Mouse (Mus musculus): Measurements from ENCODE around the gene Brd2. TPM values are rescaled to one million over a fixed set of nuclear protein-coding genes. Genes with fewer than 3 reads are reported as not detected.
A peak's percentile ranks its signal among the peaks of the same experiment; 100 is the strongest.
"Not testable (repeated sequence)": the region's sequence is repeated elsewhere in the genome, so short reads cannot be mapped to it uniquely, and the experiment has no call there.

Gene Brd2
- 10 to 100 TPM; 63.2 to 74.1 TPM for total RNA-seq (2021)
- long read RNA-seq, experiment 1, partial matches to known transcripts = 2 of 245 reads
- long read RNA-seq, experiment 1, other reads (novel, unspliced or antisense) = 243 of 245 reads
- long read RNA-seq, experiment 2, full-length matches to known transcripts = 1 of 240 reads
- long read RNA-seq, experiment 2, partial matches to known transcripts = 4 of 240 reads
- long read RNA-seq, experiment 2, other reads (novel, unspliced or antisense) = 235 of 240 reads

DNA sequence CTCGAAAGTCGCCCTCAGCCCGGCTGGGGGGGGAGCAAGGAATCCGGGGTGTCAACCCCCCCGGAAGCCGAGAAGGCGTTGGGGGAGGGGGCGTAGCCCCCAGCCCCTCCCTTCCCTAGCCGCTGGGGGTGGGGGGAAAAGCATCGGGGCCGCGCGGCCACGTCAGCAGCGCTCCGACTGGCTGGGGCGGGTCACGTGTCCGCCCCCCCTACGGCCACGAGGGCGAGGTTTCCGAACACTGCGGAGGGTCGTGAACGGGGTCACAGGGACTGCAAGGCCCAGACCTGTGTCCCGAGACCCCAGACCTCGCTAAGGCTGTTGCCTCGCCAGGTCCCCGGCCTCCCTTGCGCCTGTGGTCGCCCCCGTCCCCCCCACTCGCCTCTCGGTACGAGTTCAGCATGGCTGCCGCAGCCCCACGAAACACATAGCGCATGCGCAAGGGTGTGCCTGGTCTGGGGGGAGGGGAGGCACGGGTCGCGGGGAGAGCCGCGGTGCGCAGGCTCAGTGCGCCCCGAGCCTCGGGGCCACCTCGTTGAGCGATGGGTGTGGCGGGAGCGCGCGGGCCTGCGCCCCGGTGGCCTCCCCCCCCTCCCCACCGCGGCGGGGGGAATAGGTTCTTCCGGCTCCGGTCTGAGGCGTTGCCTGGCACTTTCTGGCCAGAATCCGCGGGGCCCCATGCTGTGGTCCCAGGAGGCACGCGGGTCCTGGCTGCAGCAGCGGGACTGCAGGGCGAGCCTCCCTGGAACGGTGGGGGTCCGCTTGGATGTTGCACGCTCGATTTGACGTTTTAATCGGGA is at the start of gene Brd2:
Gene Brd2, minus strand, starts transcription at position 447 of the 797 bp plus-strand sequence.
- DNase-seq = peak; percentile 98
- intact Hi-C loops (cut with DNase I) = no loop called here

- intact Hi-C loops (cut with DNase I) = loop anchor here (1.0 to 2.0 kb wide), 2 partner anchors 34 to 64 kb away; no protein-coding TSS in a partner anchor
- DNase-seq = peak; percentile 69 to 70
Measured at GRCm38 (mm10) chr17:34170877-34171498, 48.6 kb upstream of the Brd2 start.

GRCm38 (mm10) chr17:34170487-34170876 is 48.0 kb upstream of the Brd2 start:
- intact Hi-C loops (cut with DNase I) = loop anchor here (1.0 to 2.0 kb wide), 2 partner anchors 34 to 65 kb away; no protein-coding TSS in a partner anchor
- DNase-seq = no peak

DNA sequence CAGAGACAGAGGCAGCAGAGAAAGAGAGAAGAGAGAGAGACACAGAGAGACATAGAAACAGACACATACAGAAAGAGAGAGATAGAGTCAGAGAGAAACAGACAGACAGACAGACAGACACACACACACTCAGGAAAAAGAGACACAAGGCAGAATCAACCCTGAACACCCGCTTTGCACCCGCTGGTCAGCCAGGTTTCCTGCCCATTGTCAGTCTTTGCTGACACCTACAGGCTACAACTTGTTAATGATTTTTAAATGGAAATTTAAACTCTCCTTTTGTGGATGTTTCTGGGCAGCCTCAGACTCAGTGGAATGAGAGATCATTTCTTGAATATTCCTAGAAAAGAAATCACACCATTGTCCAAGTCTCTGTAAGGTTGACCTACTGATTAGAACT is 46.8 kb upstream of the Brd2 start:
- no peak for DNase-seq
- intact Hi-C loops (cut with DNase I) = loop anchor here (5.0 kb wide), 1 partner anchor 67 kb away; no protein-coding TSS in a partner anchor

DNA sequence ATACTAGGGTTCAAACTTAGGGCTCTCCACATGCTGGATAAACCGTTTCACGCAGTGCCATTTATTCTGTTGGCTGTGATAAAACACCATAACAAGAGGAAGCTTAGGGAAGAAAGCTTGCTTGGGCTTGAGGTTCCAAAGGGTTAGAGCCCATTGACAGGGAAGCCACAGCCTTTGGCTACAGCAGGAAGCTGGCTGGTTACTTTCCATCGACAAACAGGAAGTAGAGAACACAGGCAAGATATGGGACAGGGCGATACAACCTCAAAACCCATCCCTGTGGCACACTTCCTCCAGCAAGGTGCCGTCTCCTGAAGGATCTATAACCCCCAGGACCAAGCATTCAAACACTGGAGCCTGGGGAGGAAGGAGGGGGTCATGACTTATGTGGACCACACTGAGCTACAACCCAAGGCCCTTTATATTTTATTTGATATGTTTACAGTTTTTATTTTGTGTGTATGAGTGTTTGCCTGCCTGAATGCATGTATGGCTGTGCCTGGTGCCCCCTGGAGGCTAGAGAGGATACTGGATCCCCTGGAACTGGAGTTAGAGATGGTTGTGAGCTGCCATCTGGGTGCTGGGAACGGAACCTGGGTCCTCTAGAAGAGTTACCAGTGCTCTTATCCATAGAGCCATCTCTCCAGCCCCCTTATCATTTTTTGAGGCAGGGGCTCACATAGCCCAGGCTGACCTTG is 42.7 kb upstream of the Brd2 start:
- intact Hi-C loops (cut with DNase I) = loop anchor here (5.0 kb wide), 1 partner anchor 63 kb away; no protein-coding TSS in a partner anchor

GRCm38 (mm10) chr17:34164202-34164895 is 41.9 kb upstream of the Brd2 start:
- no peak for DNase-seq
- intact Hi-C loops (cut with DNase I) = no loop called here

More for the DNA sequence above, 42.7 kb upstream of the Brd2 start:
- DNase-seq = no peak

DNA sequence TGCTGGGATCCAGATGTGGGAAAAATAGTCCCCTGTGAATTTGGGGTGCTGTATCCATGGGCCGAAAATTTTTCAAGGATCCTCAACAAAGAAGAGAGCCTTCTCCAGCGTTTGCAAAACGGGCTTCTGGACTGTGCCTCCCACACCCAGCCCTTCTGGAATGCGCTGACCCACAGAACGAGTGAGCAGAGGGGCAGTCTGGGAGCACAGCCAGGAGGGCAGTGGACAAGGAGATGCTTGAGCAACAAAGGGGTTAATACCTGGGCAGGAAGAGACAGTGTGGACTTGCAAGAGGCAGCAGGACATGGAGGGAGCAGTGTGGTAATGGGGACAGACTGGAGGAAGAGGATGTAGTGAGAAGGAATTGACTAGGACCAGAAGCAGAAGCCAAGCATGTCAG is 33.1 kb upstream of the Brd2 start:
- no peak for DNase-seq
- intact Hi-C loops (cut with DNase I) = no loop called here

GRCm38 (mm10) chr17:34152923-34153322 is 30.5 kb upstream of the Brd2 start, which contains the start of gene H2-DMb1:
TSS of gene H2-DMb1 (plus strand) at chr17:34153072.
- intact Hi-C loops (cut with DNase I) = no loop called here
- no peak for DNase-seq

GRCm38 (mm10) chr17:34144960-34145371 is 22.5 kb upstream of the Brd2 start:
- intact Hi-C loops (cut with DNase I) = no loop called here
- no peak for DNase-seq

DNA sequence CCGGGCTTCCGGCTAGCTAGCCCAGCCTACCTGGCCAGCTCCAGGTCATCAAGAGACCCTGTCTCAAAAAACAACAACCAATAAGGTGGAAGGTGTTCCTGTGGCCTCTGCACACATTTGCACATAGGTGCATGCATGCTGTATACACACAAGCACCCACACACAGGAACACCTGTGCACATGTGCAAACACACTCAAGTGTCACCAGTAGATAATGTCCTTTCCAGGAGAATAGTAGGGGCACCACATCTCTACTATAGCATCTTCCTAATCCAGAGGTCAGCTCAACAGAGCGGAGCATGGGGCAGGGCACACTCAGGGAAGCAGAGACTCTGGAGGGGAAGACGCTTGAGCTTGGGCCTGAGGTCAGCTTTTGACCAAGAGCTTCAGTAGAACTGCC is 21.8 kb upstream of the Brd2 start:
- DNase-seq; intact Hi-C loops (cut with DNase I): not testable (repeated sequence)

DNA sequence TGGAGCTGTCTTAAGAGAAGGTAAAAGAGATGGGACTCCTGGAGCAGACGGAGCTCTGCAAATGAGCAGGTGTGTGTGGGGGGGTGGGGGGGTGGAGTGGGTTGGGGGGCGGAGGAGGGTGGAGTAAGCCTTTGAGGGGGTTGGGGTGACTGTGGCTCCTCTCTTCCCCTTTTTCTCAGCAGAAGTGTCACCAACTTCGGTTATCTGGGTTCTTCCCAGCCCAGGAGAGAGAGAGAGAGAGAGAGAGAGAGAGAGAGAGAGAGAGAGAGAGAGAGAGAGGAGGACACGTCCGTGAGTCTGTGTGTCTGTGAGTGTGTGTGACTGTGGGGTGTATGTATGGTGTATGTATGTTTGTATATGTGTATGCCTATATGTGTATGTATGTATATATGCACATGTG is 21.0 kb upstream of the Brd2 start:
- intact Hi-C loops (cut with DNase I) = no loop called here
- no peak for DNase-seq

- intact Hi-C loops (cut with DNase I) = no loop called here
- peak in 1 of 2 experiments; percentile 38 for DNase-seq
Measured at GRCm38 (mm10) chr17:34143033-34143432, 20.6 kb upstream of the Brd2 start, which contains the start of gene H2-DMb2. TSS of gene H2-DMb2 (plus strand) at chr17:34143307.

DNA sequence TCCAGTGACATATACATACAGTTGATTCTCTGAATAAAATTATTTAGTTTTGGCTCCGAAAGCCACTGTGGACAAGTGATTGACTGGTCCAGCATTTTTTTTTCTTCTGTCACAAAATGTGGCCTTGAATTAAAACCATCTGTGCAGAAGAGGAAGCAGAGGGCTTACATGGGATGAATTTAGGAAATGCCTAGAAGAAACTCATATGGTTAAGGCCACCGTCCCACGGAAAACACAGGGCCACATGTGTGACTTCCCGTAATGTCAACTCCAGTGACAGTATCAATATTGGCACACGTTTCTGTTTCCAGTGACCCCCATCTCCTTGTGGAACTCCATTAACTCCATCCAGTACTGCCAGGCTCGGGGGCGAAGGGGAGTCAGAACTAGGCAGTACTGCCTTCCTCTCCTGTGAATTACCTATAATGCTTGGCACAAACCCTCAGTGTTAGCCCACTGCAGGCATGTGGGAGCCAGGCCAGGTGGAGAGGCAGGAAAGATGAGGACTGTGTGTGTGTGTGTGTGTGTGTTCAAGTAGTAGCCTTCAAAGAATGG is 20.1 kb upstream of the Brd2 start:
- no peak for DNase-seq
- intact Hi-C loops (cut with DNase I) = no loop called here

DNA sequence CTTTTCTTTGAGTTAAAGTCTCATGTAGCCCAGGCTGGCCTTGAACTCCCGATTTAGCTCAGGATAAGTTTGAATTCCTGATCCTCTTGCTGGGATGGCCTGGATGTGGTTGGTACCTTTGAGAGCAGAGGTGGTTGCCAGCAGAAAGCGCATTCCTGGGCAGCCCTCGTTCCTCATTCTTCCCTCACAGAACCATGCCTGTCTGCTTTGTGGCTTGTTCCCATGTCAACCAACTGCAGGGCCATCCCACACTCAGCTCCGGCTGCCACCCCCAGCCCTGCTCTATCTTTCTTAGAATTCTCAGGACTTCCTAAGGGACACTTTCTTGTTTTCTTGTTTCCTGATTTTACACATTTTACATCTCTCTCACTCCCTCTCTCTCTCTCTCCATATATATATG is 19.0 kb upstream of the Brd2 start:
- DNase-seq = no peak
- intact Hi-C loops (cut with DNase I) = no loop called here

- intact Hi-C loops (cut with DNase I) = no loop called here
- DNase-seq = no peak
Measured at GRCm38 (mm10) chr17:34140240-34140639, 17.8 kb upstream of the Brd2 start.

DNA sequence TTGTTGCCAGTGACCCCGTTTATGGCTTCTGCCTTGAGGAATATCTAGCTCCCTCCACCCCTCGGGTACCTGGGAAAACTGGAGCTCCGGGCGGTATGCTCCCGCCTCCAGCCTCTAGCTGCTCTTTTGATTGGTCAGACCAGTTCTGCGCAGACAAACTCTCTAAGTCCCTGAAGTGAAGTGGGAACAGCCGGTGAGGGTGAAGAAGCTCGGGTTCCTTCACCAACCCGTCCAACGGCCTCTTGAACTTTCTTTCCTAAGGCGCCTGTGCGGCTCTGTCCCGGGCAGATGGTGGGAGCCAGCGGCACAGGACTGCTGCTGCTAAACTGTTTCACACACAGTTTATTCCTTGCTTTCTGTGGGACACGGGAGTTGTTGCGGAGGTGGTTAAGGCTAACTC is 17.0 kb upstream of the Brd2 start:
- intact Hi-C loops (cut with DNase I) = no loop called here

DNA sequence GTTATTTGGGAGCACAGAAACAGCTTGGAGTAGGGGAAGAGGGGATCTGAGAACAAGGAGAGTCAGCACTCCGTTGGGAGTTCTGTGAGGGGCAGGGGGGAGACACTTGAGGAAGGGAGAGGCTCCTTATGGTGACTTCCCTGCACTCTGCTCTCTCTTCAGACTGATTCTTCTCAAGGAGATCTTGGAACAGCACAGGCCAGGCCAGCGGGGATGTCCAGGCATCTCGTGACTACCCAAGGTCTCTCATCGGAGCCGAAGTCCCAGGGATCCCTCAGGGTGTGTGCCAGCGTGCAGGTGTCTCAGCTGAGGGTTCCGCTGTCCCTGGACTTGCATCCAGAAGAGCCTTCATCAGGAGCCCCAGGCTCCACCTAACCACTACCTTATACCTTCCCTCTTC is 16.2 kb upstream of the Brd2 start:
- DNase-seq = no peak
- intact Hi-C loops (cut with DNase I) = no loop called here

More for the DNA sequence above, 17.0 kb upstream of the Brd2 start:
- no peak for DNase-seq

DNA sequence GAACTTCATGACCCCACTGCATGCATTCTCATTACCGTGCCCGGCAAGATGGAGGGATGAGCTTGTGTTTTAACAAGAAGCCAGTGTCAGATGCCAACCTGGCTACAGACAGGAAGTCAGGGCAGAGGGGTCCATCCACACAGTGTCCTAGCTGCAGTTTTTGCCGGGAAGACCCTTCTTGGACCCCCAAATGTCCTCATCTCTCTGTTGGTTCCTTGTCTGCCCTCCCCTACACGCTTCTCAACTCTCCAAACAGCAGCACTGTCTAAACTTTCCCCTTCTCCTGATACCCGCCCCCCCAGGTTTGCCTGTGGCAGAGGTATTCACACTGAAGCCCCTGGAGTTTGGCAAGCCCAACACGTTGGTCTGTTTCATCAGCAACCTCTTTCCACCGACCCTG is 15.2 kb upstream of the Brd2 start:
- intact Hi-C loops (cut with DNase I) = no loop called here

More for the DNA sequence above, 15.2 kb upstream of the Brd2 start:
- DNase-seq = no peak
